Mouse (Mus musculus): ENCODE results near the gene Cmklr1.

DNA sequence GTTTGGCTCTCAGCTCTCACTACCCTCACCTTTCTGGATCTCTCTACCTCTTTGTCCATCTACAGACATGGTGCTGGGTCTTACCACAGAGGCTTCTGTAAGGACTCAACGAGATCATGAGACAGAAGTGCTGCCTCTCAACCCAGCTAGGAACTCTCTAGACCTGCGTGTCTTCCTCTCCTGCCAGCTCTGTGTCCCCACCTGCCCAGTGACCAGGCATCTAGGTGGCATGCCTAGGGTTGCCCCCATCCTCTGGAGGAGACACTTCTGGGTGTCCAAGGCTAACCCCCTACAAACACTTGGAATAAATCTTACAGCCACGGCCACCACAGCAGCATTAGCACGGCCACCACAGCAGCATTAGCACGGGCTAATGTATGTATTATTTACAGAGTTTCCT, 40.3 kb downstream of the Cmklr1 start:
- no peak for TF ChIP-seq CTCF (IDR thresholded peaks at IDR 0.05)
- no peak for TF ChIP-seq POLR2A (IDR thresholded peaks at IDR 0.05; ENCODE audit: insufficient read depth, low read depth, low read length)
- TF ChIP-seq EP300 (IDR thresholded peaks at IDR 0.05; ENCODE audit: insufficient read depth, low read depth, low read length): no peak
